Mouse (Mus musculus) right cerebral cortex, postnatal 14 days (tissue): ENCODE measurements around the gene Eif4e.

ENCODE experiments used
- DNase-seq: peaks from one replicate; pipeline ENCODE4 v3.0.0; 2022

The Eif4e gene

DNA sequence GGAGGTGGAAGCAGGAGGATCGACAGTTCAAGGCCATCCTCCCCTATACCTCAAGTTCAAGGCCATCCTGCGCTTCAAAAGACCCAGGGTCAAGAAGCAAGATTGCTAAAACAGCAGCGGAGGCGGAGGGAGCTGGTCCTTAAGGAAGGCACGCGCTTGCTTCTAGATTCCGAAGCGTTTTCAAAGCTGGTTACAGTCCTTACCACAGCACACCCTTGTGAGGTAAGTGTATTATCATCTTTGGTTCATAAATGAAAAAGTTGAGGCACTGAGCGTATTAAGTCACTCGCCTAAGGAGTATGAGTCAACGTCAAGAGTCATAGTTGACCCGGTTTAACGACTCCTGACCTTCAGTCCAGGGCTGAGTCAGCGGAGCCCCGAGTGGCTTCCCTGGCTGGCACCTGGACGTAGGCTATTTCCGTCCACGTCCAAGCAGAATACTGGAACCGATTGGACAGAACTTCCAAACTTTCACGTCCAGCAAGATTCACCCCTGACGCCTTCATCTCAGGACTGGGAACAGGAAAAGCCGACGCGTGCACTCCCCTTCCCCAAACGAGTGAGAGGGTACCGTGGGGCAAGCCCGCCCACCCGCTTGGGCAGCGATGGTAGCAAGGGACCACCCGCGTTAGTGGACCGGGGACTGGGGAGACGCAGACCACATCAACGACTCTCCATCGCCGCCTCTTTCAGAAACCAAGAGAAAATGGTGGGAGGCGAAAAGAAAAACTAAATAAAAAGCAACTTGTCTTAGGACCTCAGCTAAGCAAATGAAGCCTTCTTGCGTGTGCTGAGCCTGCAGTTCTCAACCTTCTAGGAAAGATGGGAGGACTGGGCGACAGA, at the start of gene Eif4e:
Gene Eif4e, plus strand, starts transcription at position 107 of the 843 bp plus-strand sequence.
- peak; percentile 28 for DNase-seq

DNA sequence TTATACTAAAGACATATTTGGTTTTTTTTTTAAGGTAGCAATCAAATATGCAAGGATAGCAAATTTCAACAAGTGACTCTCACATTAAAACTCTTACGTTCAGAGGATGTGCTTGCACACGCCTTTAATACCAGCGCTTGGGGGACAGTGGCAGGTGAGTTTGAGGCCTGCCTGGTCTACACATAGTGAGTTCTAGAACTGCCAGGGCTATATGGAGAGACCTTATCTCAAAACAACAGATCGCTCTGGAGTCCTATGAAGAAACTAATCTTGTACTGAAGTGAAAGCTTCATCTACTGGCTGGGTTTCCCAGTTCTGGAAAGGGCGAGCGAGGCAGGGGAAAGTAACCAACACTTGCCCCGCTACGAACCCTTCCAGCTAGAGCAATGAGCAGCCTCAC, 46.5 kb upstream of the Eif4e start:
- no peak for DNase-seq

DNA sequence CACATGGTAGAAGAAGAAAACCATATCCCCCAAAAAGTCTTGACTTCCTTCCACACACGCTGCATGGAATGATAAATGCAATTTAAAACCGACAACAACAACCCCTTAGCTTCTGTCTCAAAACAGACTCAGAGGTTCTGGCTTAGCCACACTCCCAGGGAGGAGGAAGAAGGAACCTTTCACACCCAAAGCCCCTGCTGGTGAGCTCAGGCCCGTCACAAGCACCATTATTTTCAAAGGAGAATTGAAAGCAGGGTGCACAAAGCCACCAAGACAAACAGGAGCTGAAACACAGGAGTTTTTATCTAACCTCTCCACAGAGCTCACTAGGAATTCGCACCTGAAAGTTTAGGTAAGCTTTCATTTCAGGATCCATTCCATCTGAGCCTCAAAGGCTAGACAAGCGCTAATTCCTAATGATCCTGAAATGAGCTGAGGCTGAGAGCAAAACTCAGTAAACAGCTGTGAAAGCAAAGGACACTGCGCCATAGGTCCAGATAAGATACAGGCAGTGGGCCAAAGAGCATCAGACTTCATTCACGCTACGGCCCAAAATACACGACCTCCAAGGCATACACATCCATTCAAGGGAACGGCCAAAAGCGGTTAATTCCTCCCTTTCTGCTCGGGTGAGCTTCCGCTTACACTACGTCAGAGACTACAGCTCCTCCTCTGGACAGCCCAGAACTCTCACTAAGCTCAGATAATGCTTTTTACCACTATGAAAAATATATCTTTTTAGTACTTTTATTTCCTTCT, 44.3 kb upstream of the Eif4e start:
- no peak for DNase-seq

DNA sequence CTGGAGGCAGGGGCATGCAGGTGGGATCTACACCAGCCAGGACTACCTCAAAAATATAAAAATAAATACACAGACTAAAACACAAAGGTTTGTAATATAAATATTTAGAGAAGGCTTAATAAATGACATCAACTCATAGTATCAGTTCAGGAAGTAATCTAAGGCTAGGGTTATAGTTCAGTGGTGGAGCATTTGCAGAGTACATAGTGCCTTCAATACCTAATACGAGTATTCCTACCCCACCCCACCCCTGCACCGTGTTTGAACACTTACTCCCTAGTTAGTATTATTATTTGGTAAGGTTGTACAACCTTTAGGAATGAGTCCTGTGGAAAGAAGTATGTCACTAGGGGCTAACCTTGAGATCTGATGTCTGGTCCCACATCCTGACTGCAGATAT, 42.7 kb upstream of the Eif4e start:
- no peak for DNase-seq

DNA sequence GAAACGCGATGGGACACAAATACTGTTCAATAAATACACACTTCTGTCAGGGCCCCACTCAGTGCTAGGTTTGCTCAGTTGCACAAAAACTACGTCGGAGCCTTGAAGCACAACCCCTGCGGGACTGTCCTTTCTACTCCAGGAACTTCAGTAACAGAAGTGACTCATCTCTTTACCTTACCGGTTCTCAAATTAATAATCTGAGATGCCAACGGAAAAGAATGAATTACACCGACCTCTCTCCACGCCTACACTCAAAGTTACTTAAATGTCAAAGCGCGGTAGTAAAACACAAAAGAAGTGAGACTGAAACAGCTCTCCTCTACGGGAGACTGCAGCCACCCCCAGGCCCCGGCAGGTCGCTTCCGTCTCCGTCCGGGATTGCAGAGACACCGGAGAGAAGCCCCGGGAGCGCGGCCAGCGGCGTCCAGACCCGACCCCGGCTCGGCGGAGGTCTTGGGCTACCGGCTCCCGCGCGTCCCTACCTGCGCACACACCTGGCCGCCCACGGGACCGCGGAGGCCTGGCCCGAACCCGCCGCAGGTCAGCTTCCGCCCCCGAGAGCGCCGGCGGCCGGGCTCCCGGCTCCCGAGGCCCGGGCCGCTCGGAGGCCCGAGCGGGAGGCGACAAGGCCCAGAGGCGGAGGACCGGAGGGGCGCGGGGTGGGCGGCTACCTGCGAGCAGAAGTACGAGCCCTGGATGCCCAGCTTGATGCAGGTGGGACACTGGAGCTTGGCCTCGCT, 37.2 kb upstream of the Eif4e start:
- peak; percentile 38 for DNase-seq

DNA sequence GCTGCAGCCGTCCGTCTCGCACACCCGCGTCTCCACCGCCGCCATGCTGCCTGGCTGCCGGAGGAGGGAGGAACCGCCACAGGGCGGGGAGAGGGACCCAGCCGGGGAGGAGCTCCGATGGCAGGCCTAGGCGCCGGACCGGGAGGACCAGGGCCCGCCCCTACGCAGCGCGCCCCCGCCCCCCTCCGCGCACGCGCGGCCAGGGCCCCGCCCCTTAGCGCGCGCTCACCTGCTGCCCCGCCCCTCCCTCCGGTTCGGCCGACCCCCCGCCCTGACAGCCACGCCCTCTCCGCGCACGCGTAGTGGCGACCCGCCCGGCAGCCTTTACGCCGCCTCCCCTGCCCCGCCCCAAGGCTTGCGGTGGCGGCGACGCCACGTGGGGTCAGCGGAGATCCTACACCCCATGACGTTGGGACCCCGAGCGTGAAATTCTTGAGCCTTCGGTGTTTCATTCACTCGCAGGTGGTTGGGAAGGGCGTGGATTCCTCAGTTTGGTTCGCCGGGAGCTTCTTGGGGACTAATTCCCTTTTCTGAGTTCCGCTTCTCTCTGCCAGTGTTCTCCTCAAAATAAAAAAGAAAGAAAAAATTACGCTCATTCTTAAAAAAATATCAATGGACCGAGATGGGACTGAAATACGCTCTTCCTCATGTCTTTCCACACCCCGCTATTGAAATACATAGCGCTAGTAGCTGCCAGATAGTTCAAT, 36.5 kb upstream of the Eif4e start, which contains the start of gene Metap1:
Gene Metap1, minus strand, starts transcription at position 189 of the 707 bp plus-strand sequence.
- DNase-seq, result peak; percentile 95

DNA sequence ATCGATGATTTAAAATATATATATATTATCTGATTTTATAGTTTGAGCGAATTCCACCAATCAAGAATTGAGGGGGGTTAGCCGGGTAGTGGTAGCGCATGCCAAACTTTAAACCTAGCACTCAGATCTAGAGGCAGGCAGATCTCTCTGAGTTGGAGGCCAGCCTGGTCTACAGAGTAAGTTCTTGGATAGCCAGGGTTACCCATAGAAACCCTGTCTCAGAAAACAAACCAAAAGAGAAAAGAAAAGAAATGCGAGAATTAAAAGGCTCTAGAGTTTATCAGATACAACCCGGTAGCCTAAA, 36.0 kb upstream of the Eif4e start:
- DNase-seq, result no peak

DNA sequence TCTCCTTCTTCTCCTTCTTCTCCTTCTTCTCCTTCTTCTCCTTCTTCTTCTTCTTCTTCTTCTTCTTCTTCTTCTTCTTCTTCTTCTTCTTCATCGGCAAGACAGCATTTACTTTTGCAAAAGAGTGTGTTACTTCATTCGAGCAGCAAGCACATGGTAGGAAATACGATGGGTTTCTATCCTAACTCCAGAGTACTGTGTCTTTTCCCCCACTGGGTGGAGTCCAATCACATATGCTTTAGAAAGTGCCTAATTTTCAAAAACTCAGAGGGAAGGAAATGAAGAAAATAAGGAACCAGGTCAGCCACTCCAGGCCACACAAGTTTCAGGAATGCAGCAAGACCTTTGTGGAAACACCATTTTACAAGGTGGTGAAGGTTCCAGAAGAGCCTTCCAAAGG, 32.3 kb upstream of the Eif4e start:
- DNase-seq, result no peak

DNA sequence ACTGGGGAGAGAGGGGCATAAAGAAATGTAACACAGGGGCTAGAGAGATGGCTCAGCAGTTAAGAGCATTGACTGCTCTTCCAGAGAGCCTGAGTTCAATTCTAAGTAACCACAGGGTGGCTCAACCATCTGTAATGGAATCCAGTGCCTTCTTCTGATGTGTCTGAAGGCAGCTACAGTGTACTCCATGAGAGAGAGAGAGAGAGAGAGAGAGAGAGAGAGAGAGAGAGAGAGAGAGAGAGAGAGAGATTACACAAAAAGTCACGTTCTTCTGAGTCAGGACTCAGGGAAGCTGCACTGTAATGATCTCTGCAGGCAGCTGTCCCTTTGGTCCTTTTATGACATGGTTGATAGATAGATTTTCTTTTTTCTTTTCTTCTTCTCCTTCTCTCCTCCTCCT, 31.4 kb upstream of the Eif4e start:
- no peak for DNase-seq

DNA sequence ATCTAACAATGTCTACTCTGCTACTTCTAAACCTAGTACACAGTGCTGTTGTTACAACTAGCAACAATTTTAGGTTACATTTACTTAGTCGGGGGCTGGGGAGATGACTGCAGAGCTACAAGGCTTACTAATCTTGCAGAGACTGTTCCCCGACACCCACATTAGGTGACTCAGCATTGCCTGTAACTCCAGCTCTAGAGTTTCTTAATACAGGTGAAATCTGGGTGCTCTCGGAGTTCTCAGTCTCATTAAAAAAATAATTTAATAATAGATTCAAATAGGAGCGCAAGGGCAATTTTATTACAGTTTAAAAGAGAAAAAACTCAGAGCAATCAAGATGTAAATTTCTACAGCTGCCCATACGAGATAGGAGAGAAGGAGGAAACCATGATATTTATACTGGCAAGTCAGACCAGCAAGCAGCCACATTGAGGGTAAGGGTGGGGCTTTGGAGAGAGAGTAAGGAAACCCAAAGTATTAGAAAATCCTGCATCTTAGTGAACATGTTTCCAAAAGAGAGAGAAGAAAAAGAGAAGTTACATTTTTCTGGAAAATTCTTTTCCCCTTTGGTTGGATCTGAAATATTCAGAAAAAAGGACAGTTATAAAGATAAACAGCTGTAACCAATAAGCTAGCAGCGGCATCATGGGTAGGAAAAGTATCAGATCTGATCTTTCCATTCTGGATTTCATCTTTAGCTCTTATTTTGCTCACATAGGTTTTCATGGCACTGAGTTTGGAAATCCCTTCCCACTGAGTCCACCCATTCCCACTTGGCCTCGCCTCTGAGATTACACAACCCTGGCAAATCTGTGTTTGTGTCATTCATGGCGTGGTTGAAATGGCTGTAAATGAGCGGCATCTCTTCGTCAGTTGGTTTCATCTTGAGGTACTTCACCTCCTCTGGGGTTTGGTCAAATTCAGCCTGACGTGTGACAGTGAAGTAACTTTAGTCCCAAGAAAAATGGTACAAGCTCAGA, 30.5 kb upstream of the Eif4e start:
- no peak for DNase-seq

DNA sequence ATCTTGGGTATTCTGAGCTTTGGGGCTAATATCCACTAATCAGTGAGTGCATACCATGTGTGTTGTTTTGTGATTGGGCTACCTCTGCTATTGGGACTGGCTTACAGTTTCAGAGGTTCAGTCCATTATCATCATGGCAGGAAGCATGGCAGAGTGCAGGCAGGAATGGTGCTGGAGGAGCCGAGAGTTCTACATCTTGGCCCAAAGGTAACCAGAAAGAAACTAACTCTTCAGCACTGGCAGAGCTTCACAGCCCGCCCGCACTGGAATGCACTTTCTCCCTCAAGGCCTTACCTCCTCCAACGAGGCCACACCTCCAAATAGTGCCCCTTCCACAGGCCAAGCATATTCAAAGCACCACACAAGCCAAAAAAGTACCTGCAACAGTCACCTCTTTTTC, 27.2 kb upstream of the Eif4e start:
- no peak for DNase-seq

DNA sequence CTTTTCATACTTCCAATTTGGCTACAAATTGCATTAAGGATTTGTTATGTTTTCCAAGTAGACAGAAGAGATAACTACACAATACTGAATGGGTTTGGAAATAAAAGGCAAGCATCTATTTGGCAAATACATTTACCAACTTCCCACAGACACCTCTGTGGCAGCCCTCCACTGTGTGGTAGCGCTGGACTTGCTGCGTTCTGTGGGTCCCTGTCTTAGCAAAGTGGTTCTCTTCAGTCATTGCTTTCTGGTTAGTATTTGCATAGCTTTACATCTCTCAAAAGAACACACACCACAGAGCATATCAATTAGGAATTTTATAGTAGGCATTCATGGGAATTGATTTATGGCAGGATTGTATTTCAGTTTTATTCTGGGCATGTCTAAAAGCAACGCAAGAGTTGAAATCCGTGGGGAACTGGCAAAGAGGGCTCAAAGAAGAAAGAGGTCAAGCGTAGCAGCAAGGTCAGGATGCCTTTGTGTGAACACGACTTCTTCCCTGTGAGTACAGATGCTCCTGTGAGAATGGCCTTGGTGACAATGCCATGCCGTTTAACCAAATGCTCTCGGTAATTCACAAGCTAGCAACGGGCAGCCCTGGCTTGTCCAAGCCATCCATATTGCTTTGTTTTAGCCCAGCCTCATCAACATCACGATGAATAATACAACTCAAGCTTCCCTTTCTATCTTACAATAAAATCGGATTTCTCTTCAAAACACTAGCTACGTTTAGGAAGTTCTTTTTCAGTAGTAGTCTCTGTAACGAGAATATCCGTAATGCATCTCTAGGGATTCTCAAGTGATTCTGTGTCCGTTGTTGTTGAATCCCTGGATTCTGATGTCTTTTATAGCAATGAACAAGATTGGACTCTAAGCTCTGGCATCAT, 25.9 kb upstream of the Eif4e start:
- no peak for DNase-seq

DNA sequence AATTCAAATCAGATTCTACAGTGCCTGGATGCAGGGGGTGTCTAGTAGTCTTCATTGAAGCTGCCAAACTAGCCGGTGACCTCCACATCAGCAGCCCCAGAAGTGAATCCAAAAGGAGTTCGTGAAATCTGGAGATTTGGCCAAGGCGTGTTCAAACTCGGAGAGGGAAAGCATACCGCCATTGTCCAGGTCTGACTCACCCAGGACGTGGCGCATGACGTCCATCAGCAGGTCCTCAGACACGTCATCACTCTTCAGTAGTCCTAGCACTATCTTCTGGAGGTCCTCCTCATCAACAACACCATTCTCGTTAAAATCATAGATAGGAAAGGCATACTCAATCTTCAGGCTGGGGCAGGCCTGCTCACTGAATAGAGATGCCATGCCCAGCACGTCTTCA, 22.2 kb upstream of the Eif4e start:
- no peak for DNase-seq

DNA sequence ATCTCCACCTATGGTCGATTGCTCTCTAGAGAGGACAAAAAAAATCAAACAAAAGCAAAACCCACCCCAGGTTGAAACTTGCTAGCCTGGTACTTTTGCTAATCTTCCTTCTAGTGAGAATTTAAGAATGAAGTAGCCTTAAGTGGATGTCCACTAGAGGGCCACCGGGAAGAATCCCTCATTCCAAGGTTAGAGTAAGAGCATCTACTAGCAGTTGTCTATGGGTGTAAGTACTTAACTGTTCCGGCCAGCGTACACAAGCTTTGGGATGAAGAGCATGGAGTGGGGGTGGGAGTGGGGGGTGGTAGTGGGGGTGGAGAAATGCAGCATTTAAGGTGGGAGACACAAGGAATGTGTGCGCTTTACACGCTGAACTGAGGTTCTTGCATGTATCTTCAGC, 19.2 kb upstream of the Eif4e start:
- DNase-seq, result peak; percentile 28

DNA sequence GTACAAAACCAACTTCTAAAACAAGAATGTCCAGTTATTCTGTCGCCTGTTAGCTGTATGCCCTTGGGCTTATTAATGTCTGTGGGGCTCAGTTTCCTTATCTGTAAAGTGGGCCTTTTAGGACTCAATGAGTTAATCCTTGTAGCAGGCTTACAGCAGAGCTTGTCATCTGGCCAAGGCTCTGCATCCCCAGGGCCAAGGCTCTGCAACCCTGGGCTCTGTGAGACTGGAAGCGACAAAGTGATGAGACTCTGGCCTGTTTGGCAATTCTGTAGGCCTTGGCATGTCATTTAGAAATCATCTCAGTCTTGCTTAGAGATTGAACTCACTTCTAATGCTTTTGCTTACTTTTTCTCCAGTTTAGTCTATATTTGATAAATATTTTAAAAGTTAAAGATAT, 16.4 kb upstream of the Eif4e start:
- DNase-seq, result no peak

DNA sequence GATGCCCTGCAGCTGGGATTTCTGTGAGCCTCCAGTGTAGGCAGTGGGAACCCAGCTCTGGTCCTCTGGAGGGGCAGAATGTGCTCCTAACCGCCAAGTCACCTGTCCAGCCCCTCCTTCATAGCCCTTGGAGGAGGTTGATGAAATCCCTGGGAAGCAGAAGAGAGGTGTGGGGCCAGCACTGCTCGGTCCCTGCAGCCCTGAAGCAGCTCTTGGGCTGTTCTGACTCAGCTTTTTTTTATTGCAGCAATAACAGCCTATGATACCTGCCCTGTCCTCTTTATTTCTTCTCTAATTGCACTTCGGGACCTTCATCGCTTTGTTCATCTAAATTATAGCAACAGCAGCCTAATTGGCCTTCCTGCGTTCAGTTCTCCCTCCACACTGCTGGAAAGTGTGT, 15.5 kb upstream of the Eif4e start:
- no peak for DNase-seq

DNA sequence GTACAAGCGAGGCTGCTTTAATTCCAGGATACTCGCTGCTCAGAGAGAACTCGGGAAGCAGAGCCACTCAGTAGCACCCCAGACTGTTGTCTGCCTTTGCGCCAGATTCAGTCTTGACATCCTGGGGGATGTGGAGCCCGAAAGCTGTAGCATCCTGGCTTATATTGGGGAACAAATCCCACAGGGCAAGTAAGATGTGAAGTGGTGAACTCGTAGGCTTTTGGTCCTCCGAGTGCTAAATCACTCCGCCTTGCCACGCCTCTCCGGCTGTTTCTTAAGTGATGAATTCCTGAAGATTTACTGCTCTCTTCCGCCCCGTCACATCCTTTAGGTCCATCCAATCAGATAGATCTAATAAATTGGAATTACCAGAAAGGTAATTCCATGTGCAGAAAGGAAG, 12.7 kb upstream of the Eif4e start:
- DNase-seq, result no peak

DNA sequence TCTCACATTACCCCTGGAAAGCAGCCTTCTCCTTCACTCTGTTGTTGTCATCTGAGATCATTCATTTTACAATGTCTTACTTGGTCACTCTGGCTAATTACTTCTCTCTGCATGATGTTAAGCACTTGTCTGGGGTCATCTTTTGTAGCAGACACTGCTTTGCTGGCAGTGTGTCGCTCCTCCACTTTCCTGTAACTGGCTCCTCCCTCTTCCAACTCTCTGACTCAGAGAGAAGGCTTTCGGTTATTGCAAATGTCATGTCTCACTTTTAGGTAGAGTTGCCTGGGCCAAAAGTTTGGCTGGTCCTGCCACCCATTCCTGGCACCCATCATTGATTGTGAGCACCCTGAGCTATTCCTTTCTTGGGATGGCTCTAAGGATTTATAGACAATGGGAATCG, 11.2 kb upstream of the Eif4e start:
- no peak for DNase-seq

DNA sequence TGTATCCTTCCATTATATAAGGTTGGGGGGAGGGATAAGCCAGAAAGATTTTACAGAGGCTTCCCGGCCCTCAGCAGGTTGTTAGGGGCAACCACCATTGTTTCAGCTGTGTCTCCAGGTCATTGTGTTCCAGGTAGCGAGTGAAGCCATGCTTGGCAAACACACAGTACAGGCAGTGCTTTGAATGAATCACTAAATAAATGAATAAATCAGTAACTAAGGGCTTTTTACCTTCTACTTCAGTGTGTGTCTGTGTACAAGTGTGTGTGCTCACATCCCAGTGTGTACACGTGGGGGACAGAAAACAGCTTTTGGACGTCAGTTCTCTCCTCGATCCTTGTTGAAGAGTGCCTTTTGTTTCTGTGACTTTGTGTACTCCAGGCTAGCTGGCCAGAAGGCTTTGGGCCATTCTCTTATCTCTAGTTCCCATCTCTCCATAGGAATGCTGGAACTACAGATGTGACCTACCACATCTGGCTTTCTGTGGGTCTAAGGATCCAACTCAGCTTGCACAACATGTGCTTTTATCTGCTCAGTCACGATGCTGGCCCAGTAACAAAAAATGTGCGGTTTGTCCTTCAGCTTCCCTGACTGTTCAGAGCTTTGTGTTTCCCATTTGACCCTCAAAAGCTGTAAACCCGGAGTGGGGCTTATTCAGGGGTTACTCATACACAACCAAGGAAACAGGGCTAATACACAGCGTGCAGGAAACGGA, 10.2 kb upstream of the Eif4e start:
- no peak for DNase-seq

DNA sequence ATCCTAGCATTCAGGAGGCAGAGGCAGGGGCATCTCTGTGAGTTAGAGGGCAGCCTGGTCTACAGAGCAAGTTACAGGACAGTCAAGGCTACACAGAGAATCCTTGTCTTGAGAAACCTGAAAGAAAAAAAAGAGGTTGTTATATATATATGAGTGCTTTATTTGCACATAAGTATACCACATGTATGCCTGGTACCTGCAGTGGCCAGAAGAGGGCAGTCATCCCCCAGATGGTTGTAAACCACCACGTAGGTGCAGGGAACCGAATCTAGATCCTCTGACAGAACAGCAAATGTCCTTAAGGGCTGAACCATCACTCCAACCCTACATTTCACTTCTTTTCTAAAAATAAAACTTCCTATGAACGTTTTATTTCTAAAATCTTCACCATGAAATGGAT, 8.1 kb upstream of the Eif4e start:
- no peak for DNase-seq
